Mouse (Mus musculus) thymus, postnatal 10 days (tissue): Measurements from ENCODE around the gene Atl2.

Experiments
- DNase-seq, 2 experiments: peaks; one replicate each; pipeline ENCODE4 v3.0.0; 2021; ENCODE audit warnings: low spot score in 2 of 2

The Atl2 gene

GRCm38 (mm10) chr17:79824406-79824805 lies 71.5 kb downstream of the Atl2 start:
- DNase-seq = no peak

- DNase-seq = no peak
These were observed 77.0 kb downstream of the Atl2 start for GRCm38 (mm10) chr17:79818884-79819283.

- DNase-seq = no peak
These were observed 77.9 kb downstream of the Atl2 start for GRCm38 (mm10) chr17:79817995-79818394.

- no peak for DNase-seq
These were observed 78.4 kb downstream of the Atl2 start for GRCm38 (mm10) chr17:79817551-79817950.

- peak in 1 of 2 experiments; percentile 13 for DNase-seq
These were observed 79.0 kb downstream of the Atl2 start for GRCm38 (mm10) chr17:79816896-79817295.

- no peak for DNase-seq
These were observed 85.5 kb downstream of the Atl2 start for GRCm38 (mm10) chr17:79810421-79810820.

GRCm38 (mm10) chr17:79809491-79810316 lies 86.2 kb downstream of the Atl2 start:
- no peak for DNase-seq

- DNase-seq = no peak
These were observed 88.5 kb downstream of the Atl2 start for GRCm38 (mm10) chr17:79807237-79807930.

- DNase-seq = no peak
These were observed 91.2 kb downstream of the Atl2 start for GRCm38 (mm10) chr17:79804747-79805146.

GRCm38 (mm10) chr17:79802056-79802455 lies 93.9 kb downstream of the Atl2 start:
- no peak for DNase-seq

- no peak for DNase-seq
These were observed 97.1 kb downstream of the Atl2 start for GRCm38 (mm10) chr17:79798831-79799230.
